Mouse (Mus musculus) thymus, adult 2 months (tissue): Measurements from ENCODE around the gene Disc1.

ENCODE experiments used
- CTCF ChIP-seq: fragments of 200-500 bp; IDR thresholded peaks from 2 replicates; pipeline ENCODE4 v1.5.1; 2012; ENCODE audit warnings: mild to moderate bottlenecking, control low read depth, low read length, moderate library complexity, borderline replicate concordance; ENCODE audit not compliant: control insufficient read depth, poor library complexity, insufficient read depth; ENCODE audit errors: extremely low read depth
- POLR2A ChIP-seq: fragments of 200-500 bp; IDR thresholded peaks from 2 replicates; pipeline ENCODE4 v1.6.1; 2012; ENCODE audit warnings: mild to moderate bottlenecking, low read length, control low read depth, moderate library complexity; ENCODE audit not compliant: control insufficient read depth, poor library complexity, insufficient read depth; ENCODE audit errors: extremely low read depth

- TF ChIP-seq CTCF (no peak), POLR2A (no peak)
These were observed 167.1 kb downstream of the Disc1 start for GRCm38 (mm10) chr8:125221062-125221461.
